10 mouse cellular contexts compared by ENCODE assay signal in genomic region chr15:80075733-80076337, GRCm38 (mm10). TPM values are rescaled to one million over a fixed set of nuclear protein-coding genes. Genes with fewer than 3 reads are reported as not detected.
DNase-seq lines count a peak whose midpoint lies in the region; ATAC-seq and TF ChIP-seq lines count a peak whose summit lies in the region.
"Had no signal": no experiment of that assay in that cellular context is flagged by ENCODE, and none has a peak within 500 bp of the region (broad histone marks: within the 10 kb centered on the region; RNA-seq: fewer than 3 reads in every experiment).

No protein-coding gene starts in this region.

- H3K9ac ChIP-seq in forebrain, postnatal 0 days: no peak overlapping the region
- H3K9ac ChIP-seq in lung, embryonic 14.5 days: 0 out of 2 replicates have a peak overlapping the region, but pooled peaks have one; percentile 23
- H3K9ac ChIP-seq in limb, embryonic 11.5 days (ENCODE audit: low read length): no peak overlapping the region
- 0 out of 2 replicates have a peak overlapping the region, but pooled peaks have one; percentile 22 for H3K9ac ChIP-seq in neural tube, embryonic 13.5 days

- H3K27ac ChIP-seq in forebrain, embryonic 10.5 days: peak overlapping the region; percentile 36; the same call in 1 of the 2 replicates
- no peak overlapping the region; the same call in 1 of the 2 replicates for H3K27ac ChIP-seq in forebrain, postnatal 0 days (ENCODE audit: low read depth, low read length)
- H3K27ac ChIP-seq in lung, embryonic 14.5 days (ENCODE audit: low read depth): peak overlapping the region; percentile 46; the same call in 1 of the 2 replicates
- peak overlapping the region; percentile 58; the same call in 1 of the 2 replicates for H3K27ac ChIP-seq in limb, embryonic 11.5 days (replicated peaks; ENCODE audit: low read depth, low read length)
- H3K27ac ChIP-seq in neural tube, embryonic 13.5 days (replicated peaks): no peak overlapping the region; the same call in 1 of the 2 replicates

- H3K4me3 ChIP-seq in forebrain, embryonic 10.5 days: no peak overlapping the region
- no peak overlapping the region for H3K4me3 ChIP-seq in forebrain, postnatal 0 days (ENCODE audit: low read depth, low read length)
- no peak overlapping the region for H3K4me3 ChIP-seq in lung, embryonic 14.5 days (ENCODE audit: low read depth, low read length)
- H3K4me3 ChIP-seq in limb, embryonic 11.5 days (ENCODE audit: low read depth, low read length): no peak overlapping the region
- no peak overlapping the region for H3K4me3 ChIP-seq in neural tube, embryonic 13.5 days

- no peak overlapping the region for H3K4me2 ChIP-seq in forebrain, postnatal 0 days (ENCODE audit: low read depth)
- no peak overlapping the region for H3K4me2 ChIP-seq in lung, embryonic 14.5 days
- H3K4me2 ChIP-seq in limb, embryonic 11.5 days (ENCODE audit: low read depth, severe bottlenecking): no peak overlapping the region
- no peak overlapping the region for H3K4me2 ChIP-seq in neural tube, embryonic 13.5 days

- peaks cover 41% of the 10 kb centered on the region for H3K4me1 ChIP-seq in forebrain, embryonic 10.5 days
- H3K4me1 ChIP-seq in forebrain, postnatal 0 days (ENCODE audit: insufficient read depth): 0 out of 2 replicates have a peak, but pooled peaks cover under 1% of the 10 kb centered on the region
- no peaks in the 10 kb centered on the region; the same call in 1 of the 2 replicates for H3K4me1 ChIP-seq in lung, embryonic 14.5 days (ENCODE audit: insufficient read depth)
- peaks cover 3% of the 10 kb centered on the region for H3K4me1 ChIP-seq in limb, embryonic 11.5 days (ENCODE audit: control insufficient read depth, insufficient read depth, low read length)
- peaks cover 15% of the 10 kb centered on the region for H3K4me1 ChIP-seq in neural tube, embryonic 13.5 days (replicated peaks)

- no peak for ATAC-seq in forebrain, postnatal 0 days
- peak; percentile 16; the same call in 1 of the 2 replicates for ATAC-seq in lung, embryonic 14.5 days (ENCODE audit: insufficient read depth)
- ATAC-seq in limb, embryonic 11.5 days (ENCODE audit: insufficient number of reproducible peaks, low FRiP score, low TSS enrichment, low read depth): peak; percentile 10; the same call in 1 of the 2 replicates
- no peak for ATAC-seq in neural tube, embryonic 13.5 days (ENCODE audit: low read depth)

- WGBS in forebrain, embryonic 10.5 days: 33% methylated on average over 5 of the region's 5 CpGs
- WGBS in forebrain, postnatal 0 days: 40% methylated on average over 5 of the region's 5 CpGs
- 18% methylated on average over 5 of the region's 5 CpGs for WGBS in lung, embryonic 14.5 days
- 27% methylated on average over 5 of the region's 5 CpGs for WGBS in limb, embryonic 11.5 days
- 30% methylated on average over 5 of the region's 5 CpGs for WGBS in neural tube, embryonic 13.5 days

- DNase-seq in forebrain, embryonic 10.5 days (ENCODE audit: extremely low spot score, low spot score): no peak
- DNase-seq in forebrain, postnatal 0 days: no peak
- DNase-seq in lung, embryonic 14.5 days: peak; percentile 45
- no peak for DNase-seq in lung, adult 18-20 months
- DNase-seq in limb, embryonic 11.5 days (ENCODE audit: low spot score): no peak
- DNase-seq in right cerebral cortex, postnatal 14 days: no peak
- DNase-seq in adrenal gland, adult 8-10 months: no peak
- DNase-seq: gastrocnemius, postnatal 36 days; right cerebral cortex, adult 18-20 months had no signal

- TF ChIP-seq CTCF in forebrain, postnatal 0 days (IDR thresholded peaks at IDR 0.05; ENCODE audit: low read depth): no peak
- no peak for TF ChIP-seq CTCF in lung, embryonic 14.5 days (IDR thresholded peaks at IDR 0.05; ENCODE audit: low read depth)

- no peaks in the 10 kb centered on the region for H3K27me3 ChIP-seq in forebrain, embryonic 10.5 days (ENCODE audit: poor library complexity, severe bottlenecking)
- H3K27me3 ChIP-seq in forebrain, postnatal 0 days (ENCODE audit: insufficient read depth, low read length): no peaks in the 10 kb centered on the region
- no peaks in the 10 kb centered on the region for H3K27me3 ChIP-seq in lung, embryonic 14.5 days (ENCODE audit: insufficient read depth, low read length)
- H3K27me3 ChIP-seq in limb, embryonic 11.5 days (ENCODE audit: control insufficient read depth, insufficient read depth, low read length): no peaks in the 10 kb centered on the region
- H3K27me3 ChIP-seq in neural tube, embryonic 13.5 days: no peaks in the 10 kb centered on the region

- H3K36me3 ChIP-seq in forebrain, embryonic 10.5 days (replicated peaks): peaks cover 46% of the 10 kb centered on the region
- H3K36me3 ChIP-seq in forebrain, postnatal 0 days (ENCODE audit: insufficient read depth): peaks cover 43% of the 10 kb centered on the region
- peaks cover 47% of the 10 kb centered on the region for H3K36me3 ChIP-seq in lung, embryonic 14.5 days (ENCODE audit: insufficient read depth)
- peaks cover 19% of the 10 kb centered on the region for H3K36me3 ChIP-seq in limb, embryonic 11.5 days (ENCODE audit: control insufficient read depth, insufficient read depth, low read length)
- peaks cover 40% of the 10 kb centered on the region for H3K36me3 ChIP-seq in neural tube, embryonic 13.5 days

- no peaks in the 10 kb centered on the region for H3K9me3 ChIP-seq in forebrain, embryonic 10.5 days
- no peaks in the 10 kb centered on the region for H3K9me3 ChIP-seq in forebrain, postnatal 0 days (ENCODE audit: low read length)
- H3K9me3 ChIP-seq in lung, embryonic 14.5 days (ENCODE audit: low read depth, low read length): no peaks in the 10 kb centered on the region
- no peaks in the 10 kb centered on the region for H3K9me3 ChIP-seq in limb, embryonic 11.5 days (ENCODE audit: control insufficient read depth, low read length)
- no peaks in the 10 kb centered on the region for H3K9me3 ChIP-seq in neural tube, embryonic 13.5 days

RNA-seq across cellular contexts. Expression of gene Syngr1, which starts 15.3 kb away (rescaled TPM):
- polyA plus RNA-seq in forebrain, embryonic 10.5 days (2016; fragmentation: Nextera tagmentation; extraction: Ambion mirVana): 10.5 and 11.2 TPM in 2 replicates
- total RNA-seq in forebrain, postnatal 0 days (2014; rRNA removed): 113 and 127 TPM in 2 replicates
- 58.6 and 69.0 TPM in 2 replicates for polyA plus RNA-seq in forebrain, postnatal 0 days (2015; fragmentation: Nextera tagmentation; extraction: Ambion mirVana)
- 14.7 and 14.9 TPM in 2 replicates for polyA plus RNA-seq in lung, embryonic 14.5 days (2014; fragmentation: Nextera tagmentation; extraction: Ambion mirVana)
- polyA plus RNA-seq in limb, embryonic 11.5 days (2014; fragmentation: Nextera tagmentation; extraction: Ambion mirVana): 3.0 and 4.1 TPM in 2 replicates
- 27.2 and 36.0 TPM in 2 replicates for polyA plus RNA-seq in neural tube, embryonic 13.5 days (2015; fragmentation: Nextera tagmentation; extraction: Ambion mirVana)
- 10 to 100 TPM; 32.7 to 65.7 (median 48.7) TPM for total RNA-seq in adrenal gland, adult 8-10 months (2022)

RNA-seq across cellular contexts. Expression of gene Rpl3, which starts 15.8 kb away (rescaled TPM):
- 1,023 and 1,061 TPM in 2 replicates for polyA plus RNA-seq in forebrain, embryonic 10.5 days (2016; fragmentation: Nextera tagmentation; extraction: Ambion mirVana)
- total RNA-seq in forebrain, postnatal 0 days (2014; rRNA removed): 804 and 1,069 TPM in 2 replicates
- polyA plus RNA-seq in forebrain, postnatal 0 days (2015; fragmentation: Nextera tagmentation; extraction: Ambion mirVana): 578 and 651 TPM in 2 replicates
- polyA plus RNA-seq in lung, embryonic 14.5 days (2014; fragmentation: Nextera tagmentation; extraction: Ambion mirVana): 1,315 and 1,365 TPM in 2 replicates
- polyA plus RNA-seq in limb, embryonic 11.5 days (2014; fragmentation: Nextera tagmentation; extraction: Ambion mirVana): 1,283 and 1,338 TPM in 2 replicates
- polyA plus RNA-seq in neural tube, embryonic 13.5 days (2015; fragmentation: Nextera tagmentation; extraction: Ambion mirVana): 597 and 620 TPM in 2 replicates
- total RNA-seq in adrenal gland, adult 8-10 months (2022): 100 to 1,000 TPM; 541 to 649 (median 631) TPM

RNA-seq across cellular contexts. Expression of gene Tab1, which starts 57.1 kb away (rescaled TPM):
- 40.8 and 42.8 TPM in 2 replicates for polyA plus RNA-seq in forebrain, embryonic 10.5 days (2016; fragmentation: Nextera tagmentation; extraction: Ambion mirVana)
- total RNA-seq in forebrain, postnatal 0 days (2014; rRNA removed): 48.8 and 52.1 TPM in 2 replicates
- 21.6 and 25.7 TPM in 2 replicates for polyA plus RNA-seq in forebrain, postnatal 0 days (2015; fragmentation: Nextera tagmentation; extraction: Ambion mirVana)
- polyA plus RNA-seq in lung, embryonic 14.5 days (2014; fragmentation: Nextera tagmentation; extraction: Ambion mirVana): 32.5 and 34.2 TPM in 2 replicates
- polyA plus RNA-seq in limb, embryonic 11.5 days (2014; fragmentation: Nextera tagmentation; extraction: Ambion mirVana): 35.4 and 35.5 TPM in 2 replicates
- 35.9 and 38.9 TPM in 2 replicates for polyA plus RNA-seq in neural tube, embryonic 13.5 days (2015; fragmentation: Nextera tagmentation; extraction: Ambion mirVana)
- 10 to 100 TPM; 16.2 to 31.8 (median 26.8) TPM for total RNA-seq in adrenal gland, adult 8-10 months (2022)

Comparison
In these comparisons a context has a peak if more than half of its experiments do, and no peak if none do; other contexts are left out.
1. H3K27ac ChIP-seq: peak in forebrain, embryonic 10.5 days (single experiment), lung, embryonic 14.5 days (single experiment) and limb, embryonic 11.5 days (single experiment); none in forebrain, postnatal 0 days (single experiment) and neural tube, embryonic 13.5 days (single experiment).
2. ATAC-seq: peak in lung, embryonic 14.5 days (single experiment) and limb, embryonic 11.5 days (single experiment); none in forebrain, postnatal 0 days (single experiment) and neural tube, embryonic 13.5 days (single experiment).
3. H3K9ac ChIP-seq: peak in lung, embryonic 14.5 days (single experiment) and neural tube, embryonic 13.5 days (single experiment); none in forebrain, postnatal 0 days (single experiment) and limb, embryonic 11.5 days (single experiment).